Mouse (Mus musculus): ENCODE measurements around the gene Ltf.

The Ltf gene

DNA sequence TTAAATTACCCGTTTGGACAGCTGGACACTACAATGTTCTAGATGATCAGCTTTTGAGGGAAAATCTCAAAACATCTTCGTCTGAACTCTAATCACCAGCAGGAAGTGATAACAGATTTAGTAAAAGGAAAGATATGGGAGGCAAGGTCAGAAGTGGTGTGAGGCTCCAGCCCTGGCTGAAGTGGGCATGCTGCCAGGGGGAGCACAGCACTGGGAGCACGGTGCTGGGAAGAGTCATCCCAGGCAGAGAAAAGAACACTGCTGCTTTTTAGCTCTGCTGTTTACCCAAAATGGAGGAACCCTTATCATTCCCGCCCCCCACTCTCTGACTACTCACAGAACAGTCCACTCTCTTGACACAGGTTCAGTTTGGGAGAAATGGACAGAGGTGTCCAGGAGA is 20.9 kb downstream of the Ltf start:
- WGBS, result 73% methylated on average over 4 of the region's 4 CpGs

DNA sequence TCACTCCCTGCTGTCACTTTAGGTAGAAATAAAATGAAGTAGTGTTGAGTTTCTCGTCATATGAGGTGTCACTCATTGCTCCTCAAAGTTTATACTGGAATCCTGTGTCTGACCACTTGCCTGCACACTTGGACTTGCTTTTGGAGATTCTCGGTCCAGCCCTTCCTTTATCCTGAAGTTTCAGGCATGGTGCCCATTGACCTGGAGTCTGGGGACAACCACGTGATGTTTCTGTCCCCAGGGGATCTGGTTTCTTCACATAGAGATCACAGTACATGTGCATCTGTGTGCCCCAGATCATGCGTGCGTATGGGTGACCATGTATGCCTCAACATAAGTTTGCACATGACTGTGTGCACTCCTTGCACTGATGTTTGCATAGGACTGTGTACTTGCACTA is 23.2 kb downstream of the Ltf start:
- WGBS, result 75% methylated on average over 5 of the region's 5 CpGs

DNA sequence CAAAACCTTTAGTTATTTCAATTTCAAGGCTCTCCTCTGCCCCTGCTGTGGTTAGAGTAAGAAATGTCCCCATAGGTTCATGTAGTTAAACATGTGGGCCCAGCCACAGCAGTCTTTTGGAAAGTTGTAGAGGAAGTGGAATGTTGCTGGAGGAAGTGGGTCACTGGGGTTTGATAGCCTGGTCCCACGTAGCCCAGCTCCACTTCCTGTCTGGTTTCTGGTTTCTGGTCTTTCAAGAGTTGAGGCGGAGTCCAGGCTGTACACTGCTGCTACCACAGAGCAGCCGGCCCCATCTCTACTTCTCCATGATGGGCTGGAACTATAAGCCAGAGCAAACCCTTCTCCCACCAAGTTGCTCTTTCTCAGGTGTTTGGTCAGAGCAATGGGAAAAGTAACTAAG is 27.2 kb downstream of the Ltf start:
- 79% methylated on average over 3 of the region's 3 CpGs for WGBS

DNA sequence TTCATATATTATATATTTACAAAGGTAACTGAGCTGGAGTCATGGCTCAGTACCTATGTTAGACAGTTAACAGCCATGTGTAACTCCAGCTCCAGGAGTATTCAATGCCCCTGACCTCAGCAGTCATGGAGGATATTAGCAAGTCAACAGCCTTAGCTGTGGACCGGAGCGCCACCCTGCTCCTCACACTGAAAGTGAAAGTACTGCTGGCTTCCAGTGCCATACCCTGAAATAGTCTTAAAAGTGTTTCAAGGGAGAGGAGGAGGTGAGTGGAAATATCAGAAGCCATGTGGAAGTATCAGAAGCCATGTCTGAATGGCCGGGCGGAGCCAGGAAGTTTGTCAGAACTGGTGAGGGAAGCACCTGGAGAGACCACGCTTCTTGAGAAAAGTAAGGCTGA is 28.2 kb downstream of the Ltf start:
- WGBS, result 86% methylated on average over 5 of the region's 5 CpGs

DNA sequence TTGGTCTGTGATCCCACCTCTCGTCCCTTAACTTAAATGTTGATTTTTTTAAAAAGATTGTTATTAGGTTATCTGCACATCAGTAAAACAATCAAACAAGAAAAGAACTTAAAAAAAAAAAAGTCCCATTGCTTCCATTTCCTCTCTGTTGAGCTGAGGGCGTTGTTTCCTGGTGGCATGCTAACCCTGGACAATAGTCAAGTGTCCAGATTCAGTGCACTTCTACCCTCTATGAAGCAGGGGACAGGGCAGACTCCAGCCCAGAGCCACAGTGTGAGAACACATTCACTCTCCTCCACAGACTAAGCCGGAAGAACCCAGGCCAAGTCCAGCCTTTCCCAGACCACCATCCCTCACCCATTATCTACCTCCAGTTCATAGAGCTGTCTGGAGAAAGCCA is 29.4 kb downstream of the Ltf start:
- WGBS, result 78% methylated on average over 3 of the region's 3 CpGs

DNA sequence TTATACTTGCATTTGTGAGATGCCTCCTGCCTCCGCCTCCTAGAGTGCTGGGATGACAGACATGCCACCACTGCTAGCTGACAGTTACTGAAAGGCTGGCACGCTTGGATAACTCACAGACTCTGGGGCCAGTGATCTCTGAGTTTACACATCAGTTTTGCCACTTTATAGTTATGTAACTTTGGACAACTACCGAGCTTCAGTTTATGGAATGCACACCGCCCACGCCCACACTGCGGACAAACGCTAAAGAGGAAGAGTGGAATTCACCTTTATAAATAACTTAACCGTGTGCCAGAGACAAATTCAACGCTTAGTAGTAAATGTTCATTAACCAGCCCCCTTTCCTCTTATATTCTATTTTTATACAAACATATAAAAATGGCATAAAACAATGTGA is 35.9 kb downstream of the Ltf start:
- WGBS, result 71% methylated on average over 9 of the region's 9 CpGs

DNA sequence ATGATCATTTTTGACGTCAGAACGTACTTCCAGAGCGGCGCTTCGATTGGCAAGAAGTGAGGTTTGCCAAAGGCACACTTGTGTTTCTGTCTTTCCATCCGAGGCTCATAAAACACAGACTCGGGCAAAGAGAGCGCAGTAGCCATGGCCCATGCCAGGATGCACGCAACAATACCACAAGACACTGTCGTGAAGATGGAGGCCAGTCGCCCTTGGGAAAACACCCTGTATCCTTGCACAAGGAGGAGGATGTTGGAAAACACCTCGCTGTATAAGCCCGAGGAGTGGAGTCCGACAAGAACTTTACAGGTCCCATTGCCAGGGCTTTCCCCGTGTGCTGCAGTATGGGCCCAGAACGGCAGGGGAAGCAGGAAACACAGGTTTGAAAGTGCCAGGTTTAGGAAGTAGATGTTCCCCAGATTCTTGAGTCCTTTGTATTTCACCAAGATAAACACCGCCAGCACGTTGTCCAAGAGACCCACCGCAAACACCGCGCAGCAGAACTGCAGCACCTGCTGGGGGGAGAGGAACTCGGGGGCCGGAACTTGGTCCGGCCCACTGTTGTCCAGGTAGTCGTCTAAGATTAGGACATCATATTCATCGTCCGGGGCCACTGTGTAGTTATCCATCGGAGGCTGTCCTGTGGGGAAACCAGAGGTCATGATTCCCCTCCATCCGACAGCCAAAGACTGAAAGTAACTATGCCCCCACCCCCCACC is 36.9 kb downstream of the Ltf start:
- 67% methylated on average over 29 of the region's 29 CpGs for WGBS

DNA sequence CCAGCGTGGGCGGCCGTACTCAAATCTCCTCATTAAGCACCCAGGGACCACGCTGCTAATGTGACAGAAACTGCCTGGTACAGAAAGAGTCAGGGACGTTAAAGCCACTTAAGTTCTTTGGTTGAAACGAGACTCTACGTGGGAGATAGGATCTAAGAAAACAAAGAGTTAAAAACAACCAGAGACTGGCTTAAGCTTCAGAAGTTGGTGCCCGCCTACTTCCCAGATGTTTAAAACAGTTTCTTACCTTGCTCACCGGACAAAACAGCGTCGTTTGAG is 37.4 kb downstream of the Ltf start:
- WGBS, result 17% methylated on average over 11 of the region's 11 CpGs

DNA sequence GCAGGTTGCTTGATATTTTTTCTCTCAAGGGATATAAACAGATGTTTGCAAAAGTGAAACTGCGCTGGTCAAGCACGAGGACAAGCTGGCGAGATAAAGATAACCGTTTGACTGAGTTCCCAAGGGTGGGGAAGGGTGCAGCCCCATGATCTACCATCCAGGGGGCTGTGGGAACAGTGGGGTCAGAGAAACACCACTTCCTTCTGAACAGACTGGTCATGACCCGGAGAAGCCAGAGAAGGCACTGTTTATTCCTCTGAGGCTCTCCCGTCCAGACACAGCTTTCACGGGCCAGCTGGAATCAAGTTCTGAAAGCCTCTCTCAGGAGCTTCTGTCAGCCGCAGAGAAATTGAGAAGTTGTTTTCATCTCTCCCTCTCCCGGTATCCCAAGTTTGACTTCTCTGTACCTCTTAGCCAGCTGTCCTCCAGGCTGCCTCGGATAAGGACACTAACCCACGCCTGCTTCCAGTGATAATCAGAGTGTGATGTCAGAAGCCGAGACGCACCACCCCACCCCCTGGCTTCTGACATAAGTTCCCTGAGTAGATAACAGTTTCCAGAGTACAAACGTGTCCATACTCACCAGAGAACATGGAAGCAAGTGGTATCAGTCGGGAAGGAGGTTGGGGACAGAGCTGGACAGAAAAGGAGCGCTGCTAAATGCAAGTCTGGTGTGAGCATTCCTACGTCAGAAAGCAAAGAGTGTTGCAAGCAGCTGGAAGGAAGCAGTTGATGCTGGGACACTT is 37.9 kb downstream of the Ltf start, which contains the start of gene Ccrl2:
Gene Ccrl2, minus strand, starts transcription at position 722 of the 746 bp plus-strand sequence.
- 16% methylated on average over 17 of the region's 17 CpGs for WGBS

DNA sequence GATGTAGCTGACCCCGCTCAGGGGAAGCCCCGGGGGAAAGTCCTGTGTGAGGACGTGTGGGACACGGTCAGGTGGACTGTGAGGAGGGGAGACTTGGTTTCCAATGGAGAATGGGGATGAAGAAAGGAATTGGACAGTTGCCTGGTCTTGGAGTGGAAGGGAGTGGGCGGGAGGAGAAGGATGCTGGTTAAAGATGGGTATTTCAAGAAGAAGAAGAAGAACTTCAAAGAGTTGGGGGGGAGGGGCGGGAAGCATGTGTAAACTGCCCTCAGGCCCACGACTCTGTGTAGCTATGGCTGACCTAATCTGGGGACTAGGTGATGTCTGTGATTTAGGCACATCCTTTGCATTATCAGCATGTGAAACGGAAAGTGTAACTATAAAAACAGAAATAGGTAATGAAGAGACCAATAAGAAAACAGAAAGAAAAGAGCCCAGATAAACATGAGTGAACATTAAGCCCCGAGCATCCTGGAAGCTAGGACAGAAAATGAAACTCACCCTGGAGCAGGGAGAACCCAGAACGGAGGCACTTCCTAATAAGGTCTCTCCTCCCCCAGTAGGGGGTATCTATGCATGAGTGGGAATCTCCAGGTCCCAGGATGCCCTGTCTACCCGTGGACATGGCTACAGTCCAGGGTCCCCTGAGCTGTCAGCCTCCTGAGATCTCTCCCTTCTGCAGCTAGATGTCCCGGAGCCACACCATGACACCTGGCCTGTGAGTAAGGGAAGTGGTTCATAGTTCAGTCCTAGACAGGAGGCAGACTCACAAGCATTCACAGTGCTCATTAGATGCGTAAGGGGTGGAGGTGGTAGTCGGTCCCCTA is 38.7 kb downstream of the Ltf start:
- WGBS, result 62% methylated on average over 14 of the region's 14 CpGs

DNA sequence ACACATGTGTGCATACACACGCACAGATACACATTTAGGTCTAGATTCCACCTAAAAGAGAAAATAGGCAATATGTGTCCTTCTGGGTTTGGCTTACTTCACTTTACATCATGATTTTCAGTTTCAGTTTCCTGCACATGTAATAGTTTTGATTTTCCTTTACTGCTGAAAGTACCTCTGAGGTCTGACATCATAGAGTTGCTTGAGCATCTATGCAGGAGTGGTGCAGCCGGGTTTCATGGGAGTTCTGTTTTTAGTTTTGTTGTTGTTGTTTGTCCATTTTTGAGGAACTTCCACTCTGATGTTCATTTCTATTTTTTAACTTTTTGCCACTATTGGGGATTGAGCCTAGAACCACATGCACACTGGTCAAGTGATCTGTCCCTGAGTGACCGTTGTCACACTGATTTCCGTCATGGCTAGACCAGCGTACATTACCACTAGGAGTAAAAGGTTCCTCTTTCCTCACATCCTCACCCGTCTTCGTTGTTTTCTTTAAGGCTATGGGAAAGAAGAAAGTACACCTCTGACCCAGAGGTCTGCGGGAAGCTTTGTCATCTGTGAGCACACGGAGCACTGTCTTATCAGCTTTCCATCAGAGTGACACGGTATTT is 40.0 kb downstream of the Ltf start:
- 83% methylated on average over 10 of the region's 10 CpGs for WGBS

DNA sequence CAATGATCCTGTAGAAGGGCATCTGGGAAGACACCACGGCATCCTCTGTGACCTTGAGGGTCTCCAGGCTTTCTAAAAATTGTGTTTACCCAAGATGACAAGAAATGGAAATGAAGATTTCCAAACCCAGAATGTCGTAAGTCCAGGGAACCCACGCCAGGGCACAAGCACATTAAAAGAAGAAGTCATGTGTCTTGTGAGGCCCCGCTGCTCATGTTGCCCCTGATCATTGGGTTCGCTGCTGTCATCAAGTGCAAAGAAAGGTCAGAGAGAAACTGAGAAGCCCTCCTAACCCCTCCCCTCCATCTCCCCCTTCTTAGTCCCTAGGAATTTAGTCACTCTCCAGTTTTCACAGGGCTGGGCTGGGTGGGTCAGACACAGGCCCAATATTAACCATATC is 43.8 kb downstream of the Ltf start:
- 92% methylated on average over 5 of the region's 5 CpGs for WGBS

DNA sequence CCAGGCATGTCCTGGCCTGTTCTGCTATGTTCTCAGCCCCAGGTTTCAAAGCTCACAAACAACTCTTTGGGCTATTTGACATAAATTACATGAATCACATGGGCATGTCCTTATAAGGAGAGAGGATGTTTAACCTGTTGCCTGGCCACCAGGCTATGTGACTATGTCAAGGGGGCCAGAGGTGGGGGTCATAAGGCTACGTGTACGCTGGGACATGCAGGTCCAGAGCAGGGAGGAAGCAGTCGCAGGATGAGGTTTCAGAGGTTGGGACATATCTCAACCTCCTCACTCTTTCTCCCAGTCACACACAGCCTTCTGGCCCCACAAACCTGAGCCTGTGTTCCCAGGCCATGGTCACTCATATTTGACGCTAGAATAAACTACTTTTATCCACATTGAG is 48.0 kb downstream of the Ltf start:
- WGBS, result 98% methylated on average over 4 of the region's 4 CpGs

DNA sequence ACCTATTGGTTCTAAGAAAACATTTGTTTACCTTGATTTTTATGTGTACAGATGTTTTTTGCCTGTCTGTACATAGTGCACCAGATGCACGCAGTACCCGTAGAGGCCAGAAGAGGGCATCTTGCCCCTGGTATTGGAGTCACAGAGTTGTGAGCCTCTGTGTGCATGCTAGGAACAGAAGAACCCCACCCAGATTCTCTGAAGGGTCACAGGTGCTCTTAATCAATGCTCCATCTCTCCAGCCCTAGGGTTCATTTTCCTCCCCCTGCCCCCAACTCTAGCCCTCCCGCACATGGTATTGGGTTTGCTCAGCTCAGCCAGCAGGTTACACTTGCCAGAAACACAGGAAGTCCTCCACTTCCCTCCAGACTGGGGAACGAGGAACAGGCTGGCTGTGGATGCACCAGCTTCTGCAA is 51.5 kb downstream of the Ltf start:
- WGBS, result 48% methylated on average over 4 of the region's 4 CpGs

DNA sequence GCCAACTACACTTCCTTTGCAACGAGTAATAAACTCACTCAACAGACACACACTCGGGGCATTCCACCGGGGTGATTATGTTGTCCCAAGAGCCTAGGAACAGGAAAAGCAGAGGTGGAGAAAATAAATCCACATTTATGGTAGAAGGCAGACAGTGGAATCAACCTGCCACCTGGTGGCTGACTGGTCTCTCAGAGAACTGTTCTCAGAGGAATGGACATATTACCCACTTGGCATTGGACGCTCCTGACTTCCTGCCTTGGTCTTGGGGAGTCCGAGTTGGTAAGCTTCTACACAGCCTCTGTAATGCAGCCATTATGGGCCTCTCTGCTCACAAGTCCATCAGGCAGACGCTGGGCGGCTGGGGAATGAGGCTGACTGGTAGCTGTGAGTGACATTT is 53.1 kb downstream of the Ltf start:
- WGBS, result 37% methylated on average over 7 of the region's 7 CpGs

DNA sequence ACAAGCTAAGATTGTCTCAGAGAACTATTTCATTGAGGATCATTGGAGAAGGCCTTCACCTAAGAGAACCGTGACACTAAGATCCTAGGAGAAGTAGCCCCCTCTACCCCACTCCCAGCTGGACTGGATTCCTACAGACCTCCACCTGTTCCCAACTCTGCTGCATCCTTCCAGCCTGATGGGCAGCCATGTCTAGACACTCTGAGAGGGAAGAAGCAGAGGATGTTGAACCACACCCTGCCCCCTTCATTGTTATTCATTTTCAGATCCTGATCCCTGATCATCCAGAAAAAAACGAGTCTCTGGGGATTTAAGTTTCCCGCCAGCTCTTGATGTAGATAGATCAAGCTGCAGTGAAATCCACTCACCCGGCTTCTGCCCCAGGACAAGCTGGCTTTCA is 53.9 kb downstream of the Ltf start:
- WGBS, result 73% methylated on average over 4 of the region's 4 CpGs

DNA sequence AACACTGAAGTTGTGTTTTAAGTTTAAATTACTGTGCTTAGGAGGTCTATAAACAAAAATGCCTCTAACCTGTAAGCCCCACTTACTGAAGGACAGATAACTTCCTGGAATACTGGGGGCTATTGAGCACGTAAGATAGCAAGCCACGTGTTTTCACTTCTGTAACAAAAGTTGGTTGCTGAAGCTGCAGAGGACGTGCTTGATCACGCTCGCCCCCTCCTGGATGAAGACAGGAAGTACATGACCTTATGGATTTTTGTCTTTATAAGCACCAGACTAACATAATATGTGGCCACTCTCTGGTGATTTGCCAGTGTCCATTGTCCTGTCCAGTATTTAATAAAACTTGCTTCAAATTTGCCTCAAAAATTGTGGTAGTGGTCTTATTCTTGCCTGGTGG is 58.7 kb downstream of the Ltf start:
- WGBS, result 42% methylated on average over 5 of the region's 5 CpGs

DNA sequence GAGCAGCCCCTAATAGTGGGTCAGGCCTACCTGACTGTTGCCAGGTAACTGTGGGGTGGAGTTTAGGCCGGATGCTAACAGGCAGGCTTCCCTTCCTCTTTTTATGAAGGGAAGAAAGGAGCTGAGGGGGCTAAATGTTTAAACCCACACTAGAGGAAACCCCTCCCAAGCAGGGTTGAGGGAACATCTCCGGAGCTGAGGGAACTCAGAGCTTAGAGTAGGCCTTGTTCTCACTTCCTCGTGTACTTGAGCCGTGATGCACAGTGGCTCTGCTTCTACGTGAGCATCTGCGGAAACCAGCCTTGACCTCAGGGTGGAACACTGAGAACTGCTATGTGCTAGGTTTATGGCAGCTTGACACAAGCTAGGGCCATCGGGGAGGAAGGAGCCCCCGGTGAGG is 61.7 kb downstream of the Ltf start:
- WGBS, result 91% methylated on average over 8 of the region's 8 CpGs

DNA sequence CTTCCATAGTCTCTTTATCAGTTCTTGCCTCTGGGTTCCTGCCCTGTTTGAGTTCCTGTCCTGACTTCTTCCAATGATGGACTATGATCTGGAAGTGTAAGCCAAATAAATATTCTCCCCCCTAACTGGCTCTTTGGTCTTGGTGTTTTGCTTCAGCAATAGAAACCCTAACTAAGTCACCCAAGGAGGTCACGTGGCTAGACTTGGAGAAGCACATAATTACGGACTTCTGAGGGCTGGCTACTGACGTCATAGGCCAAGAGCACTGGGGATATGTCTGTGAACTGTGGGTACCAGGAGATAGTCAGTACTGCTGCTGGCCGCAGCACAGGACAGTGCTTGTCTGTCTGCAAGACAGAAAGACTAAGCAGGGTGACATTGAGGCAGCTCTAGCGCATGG is 62.7 kb downstream of the Ltf start:
- WGBS, result 79% methylated on average over 5 of the region's 5 CpGs

DNA sequence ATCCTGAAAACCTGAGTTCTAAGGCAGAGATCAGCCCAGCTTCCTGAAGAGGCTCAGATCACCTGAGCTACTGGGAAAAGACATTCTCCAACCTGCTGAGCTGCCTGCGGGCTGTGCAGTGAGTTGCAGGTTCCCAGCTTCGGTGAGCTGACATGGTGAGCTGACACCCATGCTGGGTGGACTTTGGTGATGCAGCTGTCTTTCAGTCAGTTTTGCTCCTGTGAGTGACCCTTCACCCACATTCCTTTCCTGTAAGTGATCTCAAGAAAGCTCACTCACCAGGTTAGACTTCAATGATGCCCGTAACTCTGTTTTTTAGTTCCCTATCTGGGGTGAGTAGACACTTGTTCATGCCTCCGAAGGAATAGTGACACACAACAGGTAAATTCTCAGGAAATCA is 66.3 kb downstream of the Ltf start:
- 67% methylated on average over 4 of the region's 4 CpGs for WGBS

DNA sequence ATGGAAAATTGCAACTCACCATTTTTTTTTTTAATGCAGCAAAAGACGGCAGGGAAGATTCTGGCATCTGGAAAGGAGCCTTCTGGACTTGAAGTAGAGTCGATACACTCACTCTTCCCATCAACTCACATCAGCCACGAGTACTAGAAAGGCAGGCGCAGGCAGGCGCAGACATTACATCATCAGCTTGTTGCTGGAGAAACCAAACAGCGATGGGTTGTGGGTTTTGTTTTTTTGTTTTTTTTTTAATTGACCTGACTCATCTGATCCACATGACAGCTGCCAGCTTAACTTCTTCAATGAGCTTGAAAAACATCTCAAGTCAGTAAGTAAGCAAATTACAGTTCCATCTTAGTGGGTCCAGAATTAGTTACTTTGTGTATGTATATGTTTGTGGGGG is 67.1 kb downstream of the Ltf start:
- 57% methylated on average over 6 of the region's 6 CpGs for WGBS

DNA sequence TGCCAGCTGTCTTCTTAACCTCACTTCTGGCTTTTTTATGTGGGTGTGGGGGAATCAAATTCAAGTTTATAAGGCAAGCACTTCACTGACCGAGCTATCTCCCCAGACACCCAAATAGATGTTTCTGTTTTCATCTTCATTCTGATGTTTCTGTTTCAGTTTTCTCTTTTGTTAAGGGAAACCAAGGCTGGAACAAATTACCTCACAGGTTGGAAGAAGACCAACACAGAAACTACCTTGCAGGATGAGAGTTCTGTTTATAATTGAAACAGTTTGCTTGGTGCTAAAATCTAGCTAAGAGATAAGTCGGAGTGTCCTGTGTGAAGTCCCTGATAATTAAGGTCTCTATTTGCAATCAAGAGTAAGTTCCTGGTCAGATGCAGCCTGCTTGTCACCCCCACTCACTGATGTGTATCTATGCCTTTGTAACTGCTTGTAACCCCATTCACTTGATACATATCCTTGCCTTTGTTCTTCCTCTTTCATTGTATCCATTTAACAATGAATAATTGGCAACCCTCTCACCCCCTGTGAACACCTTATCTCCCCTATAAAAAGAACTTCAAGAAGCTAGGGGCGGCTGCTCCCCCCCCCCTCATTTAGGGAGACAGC is 68.0 kb downstream of the Ltf start:
- 73% methylated on average over 3 of the region's 3 CpGs for WGBS
